Mouse (Mus musculus) heart, postnatal 0 days (tissue): ENCODE data around the gene Pirt. TPM values are rescaled to one million over a fixed set of nuclear protein-coding genes. Genes with fewer than 3 reads are reported as not detected.

Experiments used
- ATAC-seq: fragments of 200-750 bp; cut with Nextera tagmentation; 2 replicates; pipeline ENCODE4 v1.8.0; 2017; ENCODE audit warnings: low read depth, moderate number of reproducible peaks, moderate library complexity; ENCODE audit not compliant: insufficient read depth
- DNase-seq: peaks from one replicate; pipeline ENCODE4 v3.0.0-alpha.2; 2016; ENCODE audit warnings: low spot score
- H3K27ac ChIP-seq: fragments of 300-500 bp; sonication (generic); 2 replicates; pipeline ENCODE4 v1.5.1; 2014; ENCODE audit warnings: low read depth, mild to moderate bottlenecking
- H3K27me3 ChIP-seq: fragments of 300-500 bp; sonication (generic); 2 replicates; pipeline ENCODE4 v1.6.1; 2014; ENCODE audit warnings: low read length, mixed read lengths; ENCODE audit not compliant: control insufficient read depth, insufficient read depth
- H3K36me3 ChIP-seq: fragments of 300-500 bp; sonication (generic); replicated peaks from 2 replicates; pipeline ENCODE4 v1.6.1; 2014; ENCODE audit warnings: low read length, mixed read lengths; ENCODE audit not compliant: control insufficient read depth, insufficient read depth
- H3K4me1 ChIP-seq: fragments of 300-500 bp; sonication (generic); 2 replicates; pipeline ENCODE4 v1.6.1; 2014; ENCODE audit warnings: antibody characterized with exemption; ENCODE audit not compliant: control insufficient read depth, insufficient read depth
- H3K4me2 ChIP-seq: fragments of 300-500 bp; sonication (generic); 2 replicates; pipeline ENCODE4 v1.6.1; 2014; ENCODE audit warnings: low read depth, mild to moderate bottlenecking, low read length, moderate library complexity
- H3K4me3 ChIP-seq: fragments of 300-500 bp; sonication (generic); 2 replicates; pipeline ENCODE4 v1.5.1; 2014; ENCODE audit warnings: low read depth, low read length
- H3K9ac ChIP-seq: fragments of 300-500 bp; sonication (generic); replicated peaks from 2 replicates; pipeline ENCODE4 v1.6.1; 2014; ENCODE audit warnings: low read depth, low read length, mixed read lengths
- H3K9me3 ChIP-seq: fragments of 300-500 bp; sonication (generic); replicated peaks from 2 replicates; pipeline ENCODE4 v1.6.1; 2016; ENCODE audit warnings: low read length; ENCODE audit not compliant: control insufficient read depth
- CTCF ChIP-seq: IDR thresholded peaks from 2 replicates; pipeline ENCODE4 v1.5.1; 2016; ENCODE audit warnings: antibody characterized with exemption, control low read depth, low read depth
- EP300 ChIP-seq: IDR thresholded peaks from 2 replicates; pipeline ENCODE4 v1.6.1; 2016; ENCODE audit warnings: antibody characterized with exemption, low read depth
- WGBS: fragments of 180-500 bp; shearing (Covaris S2); extraction: QIAGEN DNeasy Blood & Tissue Kit; methylation state at CpG from one replicate; pipeline ENCODE4 v1.1.7; 2014; 5-methylcytosine and 5-hydroxymethylcytosine counted together
- polyA plus RNA-seq: library from polyadenylated mRNA; unstranded; fragments of >200 nt; fragmentation: Nextera tagmentation; extraction: Ambion mirVana; gene quantifications from 2 replicates; pipeline ENCODE4 v1.2.1, GENCODE M21; 2015
- total RNA-seq: library from RNA; depleted of rRNA; stranded (reverse); fragments of >200 nt; gene quantifications from 2 replicates; pipeline ENCODE4 v1.2.3, GENCODE M21; 2014; ENCODE audit warnings: low replicate concordance; rRNA removed

Pirt gene
- total and polyA plus RNA-seq, 2 experiments from 2014 or later = 15.0 to 24.5 TPM

DNA sequence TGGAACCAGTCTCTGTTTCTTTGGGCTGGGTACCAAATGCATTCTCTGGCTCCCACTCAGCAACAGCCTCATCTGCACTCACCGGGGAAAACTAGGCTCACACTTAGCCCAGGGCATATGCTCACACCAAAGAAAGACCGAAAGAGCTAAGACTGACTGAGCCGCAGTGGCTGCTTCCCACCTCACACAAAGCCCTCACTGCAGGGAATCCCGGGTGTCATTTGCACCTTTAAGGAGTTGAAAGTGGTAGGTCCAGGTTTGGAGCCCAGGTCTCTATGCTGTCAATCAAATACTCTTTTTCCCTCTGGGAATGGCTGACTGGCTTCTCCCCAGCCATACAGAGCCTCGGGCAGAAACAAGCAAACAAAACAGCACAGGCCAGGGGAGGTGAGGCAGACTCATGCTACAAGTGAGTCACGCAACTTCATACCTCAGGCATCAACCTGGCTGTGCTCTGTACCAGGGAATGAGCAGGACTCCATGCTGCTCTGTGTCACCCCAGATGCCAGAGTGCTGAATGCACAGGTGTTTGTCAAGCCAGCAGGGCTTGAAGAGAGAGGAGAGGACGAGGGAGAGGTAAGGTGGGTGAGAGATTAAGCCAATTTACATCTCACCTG lies 54.8 kb downstream of the Pirt start:
- Histone ChIP-seq H3K36me3 (no peaks in the 10 kb centered on the region), H3K27me3 (no peaks in the 10 kb centered on the region), H3K4me2 (no peak overlapping the region), H3K4me1 (peaks cover 15% of the 10 kb centered on the region), H3K27ac (no peak overlapping the region), H3K9ac (no peak overlapping the region), H3K4me3 (no peak overlapping the region), H3K9me3 (no peaks in the 10 kb centered on the region)
- TF ChIP-seq CTCF = no peak
- no peak for TF ChIP-seq EP300
- DNase-seq (no peak), ATAC-seq (no peak)
- WGBS = 32% methylated on average over 7 of the region's 7 CpGs

DNA sequence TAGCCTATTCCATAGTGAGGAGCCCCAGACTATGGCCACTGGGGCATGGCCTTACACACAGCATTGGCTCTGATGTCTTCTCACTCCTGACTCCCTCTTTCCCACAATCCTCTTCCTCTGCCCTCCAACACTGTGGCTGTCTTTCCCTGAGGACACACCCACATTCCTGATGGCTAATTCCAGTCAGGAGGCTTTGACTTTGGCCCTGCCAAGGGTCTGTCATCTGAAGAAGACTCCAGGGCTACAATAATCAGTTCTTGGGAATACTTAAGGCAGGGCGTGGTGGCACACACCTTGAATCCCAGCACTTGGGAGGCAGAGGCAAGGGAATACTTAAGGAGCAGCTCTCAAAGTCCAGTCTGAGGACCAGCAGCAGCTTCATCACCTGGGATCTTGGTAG lies 56.8 kb downstream of the Pirt start:
- DNase-seq (no peak), ATAC-seq (no peak)
- Histone ChIP-seq H3K4me2 (no peak overlapping the region), H3K4me1 (no peaks in the 10 kb centered on the region), H3K9ac (no peak overlapping the region), H3K27ac (no peak overlapping the region), H3K36me3 (no peaks in the 10 kb centered on the region), H3K27me3 (no peaks in the 10 kb centered on the region), H3K4me3 (no peak overlapping the region), H3K9me3 (no peaks in the 10 kb centered on the region)
- TF ChIP-seq EP300 = no peak
- no peak for TF ChIP-seq CTCF
- WGBS = 92% methylated on average over 1 of the region's 1 CpGs

DNA sequence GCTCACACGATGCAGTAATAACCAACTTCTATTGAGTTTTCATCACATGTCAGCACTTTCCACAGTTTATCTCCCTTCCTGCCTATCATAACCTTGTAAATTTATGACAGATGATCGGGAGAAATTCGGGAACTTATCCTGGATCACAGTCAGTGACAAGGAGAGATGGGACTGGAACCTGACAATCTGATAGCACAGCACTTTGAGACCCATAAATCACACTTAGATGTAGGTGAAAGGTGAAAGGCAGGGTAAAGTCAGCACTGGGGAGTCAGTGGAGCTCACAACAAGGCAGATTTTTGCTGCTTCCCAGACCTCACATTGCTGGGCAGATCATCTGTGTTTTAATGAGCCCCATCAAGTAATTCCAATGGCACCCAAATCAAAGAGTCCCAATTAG lies 61.7 kb downstream of the Pirt start:
- no peaks in the 10 kb centered on the region for H3K36me3 ChIP-seq
- DNase-seq (no peak), ATAC-seq (no peak)
- no peak overlapping the region for H3K9ac ChIP-seq
- H3K4me1 ChIP-seq = no peaks in the 10 kb centered on the region
- TF ChIP-seq EP300 = no peak
- TF ChIP-seq CTCF = no peak
- peaks cover 11% of the 10 kb centered on the region; the same call in 1 of the 2 replicates for H3K9me3 ChIP-seq
- no peak overlapping the region for H3K27ac ChIP-seq
- no peaks in the 10 kb centered on the region for H3K27me3 ChIP-seq
- WGBS = 47% methylated on average over 3 of the region's 3 CpGs
- no peak overlapping the region for H3K4me2 ChIP-seq
- no peak overlapping the region for H3K4me3 ChIP-seq

DNA sequence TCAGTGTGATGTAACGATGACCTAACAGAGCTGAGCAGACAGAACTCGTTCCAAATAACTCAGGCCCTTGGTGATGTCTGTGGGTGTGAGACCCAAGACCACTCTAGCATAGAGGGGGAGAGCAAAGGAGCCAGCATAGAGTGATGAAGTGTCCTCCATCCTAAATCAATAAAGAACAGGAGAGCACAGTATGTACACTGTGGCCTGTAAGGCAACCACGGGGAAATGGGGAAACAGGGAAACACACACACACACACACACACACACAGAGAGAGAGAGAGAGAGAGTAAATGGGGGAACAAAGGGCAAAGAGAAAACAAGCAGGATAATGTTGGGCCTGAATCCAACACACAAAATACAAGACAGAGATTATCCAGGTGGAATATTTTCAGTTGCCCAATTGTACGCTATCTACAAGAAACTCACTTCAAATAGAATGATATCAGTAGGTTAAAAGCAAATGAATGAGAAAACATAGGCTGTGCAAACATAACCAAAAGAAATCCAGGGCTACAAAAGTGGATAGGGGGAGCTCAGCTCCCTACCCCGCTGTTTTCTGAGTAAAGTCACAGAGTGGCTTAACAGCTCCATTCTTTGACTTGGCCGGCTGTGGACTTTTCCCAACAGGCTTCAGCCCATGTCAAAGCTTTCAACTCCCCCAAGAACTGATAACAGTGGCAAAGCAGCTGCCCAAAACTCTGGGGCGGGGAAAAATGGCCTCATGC lies 64.0 kb downstream of the Pirt start:
- 78% methylated on average over 7 of the region's 7 CpGs for WGBS
- H3K4me3 ChIP-seq = no peak overlapping the region

More for the DNA sequence above, 64.0 kb downstream of the Pirt start:
- DNase-seq (no peak), ATAC-seq (no peak)
- Histone ChIP-seq H3K27me3 (no peaks in the 10 kb centered on the region), H3K9me3 (peaks cover 11% of the 10 kb centered on the region; the same call in 1 of the 2 replicates), H3K9ac (no peak overlapping the region), H3K27ac (no peak overlapping the region), H3K4me1 (no peaks in the 10 kb centered on the region), H3K4me2 (no peak overlapping the region), H3K36me3 (no peaks in the 10 kb centered on the region)
- TF ChIP-seq EP300 (no peak), CTCF (no peak)

Other genes with a start within 250 kb of the Pirt start
- gene Tmem238l, start 44.7 kb downstream of the Pirt start, total RNA-seq = 0.85 TPM in 1 of 2 replicates, not detected in the other
- gene Tmem238l, start 44.7 kb downstream of the Pirt start, polyA plus RNA-seq = 0.21 and 0.36 TPM in 2 replicates
- gene Tmem220, start 113.2 kb downstream of the Pirt start, total RNA-seq = not detected in 2 replicates
- gene Tmem220, start 113.2 kb downstream of the Pirt start, polyA plus RNA-seq = 1.7 and 2.3 TPM in 2 replicates
- gene Adprm, start 140.6 kb downstream of the Pirt start, total RNA-seq = 4.2 and 11.6 TPM in 2 replicates
- 15.9 and 19.2 TPM in 2 replicates for gene Adprm, start 140.6 kb downstream of the Pirt start, polyA plus RNA-seq
- gene Sco1, start 140.7 kb downstream of the Pirt start, total RNA-seq = 8.2 and 13.1 TPM in 2 replicates
- 15.4 and 15.8 TPM in 2 replicates for gene Sco1, start 140.7 kb downstream of the Pirt start, polyA plus RNA-seq
- 1.4 TPM in 1 of 2 replicates, not detected in the other for gene Myh3, start 166.3 kb downstream of the Pirt start, total RNA-seq
- gene Myh3, start 166.3 kb downstream of the Pirt start, polyA plus RNA-seq = 0.01 TPM in 1 of 2 replicates, not detected in the other